Mouse (Mus musculus) olfactory bulb, adult 2 months (tissue): Measurements from ENCODE around the gene Gas7.

Experiments
- CTCF ChIP-seq: fragments of 200-500 bp; IDR thresholded peaks from 2 replicates; pipeline ENCODE4 v1.5.1; 2012; ENCODE audit warnings: low read depth, mild to moderate bottlenecking, low read length, moderate library complexity; ENCODE audit not compliant: insufficient read depth
- POLR2A ChIP-seq: fragments of 200-500 bp; IDR thresholded peaks from 2 replicates; pipeline ENCODE4 v1.6.1; 2012; ENCODE audit warnings: mild to moderate bottlenecking, low read depth, low read length, moderate library complexity; ENCODE audit not compliant: insufficient read depth

DNA sequence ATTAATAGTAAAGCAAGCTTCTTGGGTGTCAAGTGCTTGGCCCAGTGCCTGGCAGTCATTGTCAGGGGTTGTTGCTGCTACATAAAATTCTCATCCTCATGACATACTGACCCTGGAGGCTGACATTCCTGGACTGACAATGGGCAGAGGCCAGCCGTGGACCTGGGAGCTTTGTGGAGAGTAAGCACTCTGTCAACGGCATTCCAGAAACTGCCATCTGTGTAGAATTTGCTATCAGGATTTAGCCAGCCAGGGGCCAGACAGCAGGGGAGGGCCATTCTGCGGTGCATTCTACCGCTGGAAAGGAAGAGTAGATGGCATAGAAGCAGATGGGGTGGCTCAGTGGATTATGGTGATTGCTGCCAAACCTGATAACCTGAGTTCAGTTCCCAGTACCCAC lies 106.4 kb downstream of the Gas7 start:
- no peak for TF ChIP-seq CTCF
- TF ChIP-seq POLR2A = no peak
